Mouse (Mus musculus) R1 (cell line): Measurements from ENCODE around the gene Nme7.

Source experiments
- DNase-seq: peaks from one replicate; pipeline ENCODE4 v3.0.0-alpha.2; 2018; ENCODE audit warnings: low read depth, low spot score

Nme7 gene

GRCm38 (mm10) chr1:164303821-164304220, at the start of gene Nme7:
TSS of gene Nme7 (plus strand) at chr1:164304121.
- no peak for DNase-seq

- no peak for DNase-seq
Observed at GRCm38 (mm10) chr1:164254836-164255235, 49.1 kb upstream of the Nme7 start.

GRCm38 (mm10) chr1:164260171-164261028, 43.5 kb upstream of the Nme7 start:
- DNase-seq: no peak

- no peak for DNase-seq
Observed at GRCm38 (mm10) chr1:164261553-164261952, 42.4 kb upstream of the Nme7 start.

- DNase-seq: peak; percentile 54
Observed at GRCm38 (mm10) chr1:164270941-164271340, 33.0 kb upstream of the Nme7 start.

- no peak for DNase-seq
Observed at GRCm38 (mm10) chr1:164273659-164274058, 30.3 kb upstream of the Nme7 start.

GRCm38 (mm10) chr1:164275455-164275954, 28.4 kb upstream of the Nme7 start, which contains the start of gene Ccdc181:
TSS of gene Ccdc181 (plus strand) at chr1:164275585.
- DNase-seq: peak; percentile 97

- DNase-seq: no peak
Observed at GRCm38 (mm10) chr1:164276552-164276951, 27.4 kb upstream of the Nme7 start.

GRCm38 (mm10) chr1:164279332-164279731, 24.6 kb upstream of the Nme7 start:
- peak; percentile 24 for DNase-seq

- no peak for DNase-seq
Observed at GRCm38 (mm10) chr1:164284007-164284406, 19.9 kb upstream of the Nme7 start.

GRCm38 (mm10) chr1:164287406-164287805, 16.5 kb upstream of the Nme7 start:
- no peak for DNase-seq

- no peak for DNase-seq
Observed at GRCm38 (mm10) chr1:164292040-164292439, 11.9 kb upstream of the Nme7 start.

GRCm38 (mm10) chr1:164294071-164294470, 9.8 kb upstream of the Nme7 start:
- DNase-seq: no peak

- DNase-seq: no peak
Observed at GRCm38 (mm10) chr1:164296473-164296872, 7.4 kb upstream of the Nme7 start.

- DNase-seq: no peak
Observed at GRCm38 (mm10) chr1:164301949-164302348, 2.0 kb upstream of the Nme7 start.

- DNase-seq: peak; percentile 99
Observed at GRCm38 (mm10) chr1:164307124-164307751, 3.3 kb downstream of the Nme7 start, which contains the start of gene Blzf1. TSS of gene Blzf1 (minus strand) at chr1:164307489.

GRCm38 (mm10) chr1:164307922-164308321, 4.0 kb downstream of the Nme7 start:
- DNase-seq: peak; percentile 27

- DNase-seq: no peak
Observed at GRCm38 (mm10) chr1:164314085-164314484, 10.2 kb downstream of the Nme7 start.

- DNase-seq: peak; percentile 89
Observed at GRCm38 (mm10) chr1:164315266-164315665, 11.3 kb downstream of the Nme7 start.

GRCm38 (mm10) chr1:164316697-164317096, 12.8 kb downstream of the Nme7 start:
- DNase-seq: peak; percentile 75

- no peak for DNase-seq
Observed at GRCm38 (mm10) chr1:164317261-164317660, 13.3 kb downstream of the Nme7 start.

GRCm38 (mm10) chr1:164318474-164318873, 14.6 kb downstream of the Nme7 start:
- no peak for DNase-seq
